Mouse (Mus musculus): ENCODE measurements around the gene Gm9844.

Gene Gm9844

DNA sequence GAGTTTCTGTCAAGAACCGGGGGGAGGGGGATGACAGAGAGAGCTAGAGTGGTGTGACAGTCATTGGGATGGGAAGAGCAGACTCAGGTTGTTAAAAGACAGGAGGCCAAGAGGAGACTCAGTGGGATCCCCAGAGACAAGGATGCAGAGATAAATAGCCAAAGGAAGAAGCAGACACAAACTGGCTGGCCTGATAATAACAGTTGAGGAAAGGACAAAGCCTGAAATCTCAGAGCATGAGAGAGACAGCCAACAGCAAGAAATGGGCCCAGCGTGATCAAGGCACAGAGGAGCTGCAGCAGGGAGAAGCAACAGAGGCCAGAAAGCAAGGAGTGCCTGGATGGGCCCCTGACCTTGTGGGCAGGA is 40.2 kb downstream of the Gm9844 start:
- DNase-seq, result no peak

DNA sequence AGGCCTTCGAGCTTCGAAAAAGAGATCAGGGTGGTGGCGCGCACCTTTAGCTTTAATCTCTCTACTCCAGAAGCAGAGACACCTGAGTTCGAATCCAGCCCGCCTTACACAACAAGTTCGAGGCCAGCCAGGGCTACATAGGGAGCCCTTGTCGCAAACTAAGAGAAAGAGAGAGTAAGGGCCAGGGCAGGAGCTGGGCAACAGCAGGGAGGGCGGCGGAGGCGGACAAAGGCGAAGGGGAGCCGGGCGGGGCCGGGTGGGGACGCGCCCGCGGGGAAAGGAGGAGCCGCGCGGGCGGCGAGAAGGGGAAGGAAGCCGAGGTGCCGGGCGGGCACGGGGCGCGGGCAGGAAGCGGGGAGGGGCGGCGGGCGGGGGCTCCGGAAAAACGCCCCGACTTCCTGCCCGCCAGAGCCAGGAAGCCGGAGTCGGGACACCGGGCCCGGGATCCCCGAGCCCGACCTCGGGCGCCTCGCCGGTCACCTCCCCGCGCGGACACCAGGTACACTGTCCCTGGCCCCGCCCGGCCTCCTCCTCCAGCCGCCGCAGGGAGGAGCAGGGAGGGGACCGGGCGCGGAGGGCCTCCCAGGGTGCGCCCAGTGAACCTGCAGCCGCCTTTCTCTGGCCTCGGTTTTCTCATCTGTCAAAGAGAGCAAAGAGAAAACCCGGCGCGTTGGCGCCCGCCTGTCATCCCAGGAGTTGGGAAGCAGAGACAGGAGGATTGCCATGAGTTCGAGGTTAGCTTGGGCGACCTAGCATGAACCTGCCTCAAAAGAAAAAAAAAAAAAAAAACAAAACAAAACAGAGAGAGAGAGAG is 40.8 kb downstream of the Gm9844 start, which contains the start of gene Arhgef1:
TSS of gene Arhgef1 (plus strand) at position 283 of the 814 bp plus-strand sequence.
- peak; percentile 72 to 76 for DNase-seq

DNA sequence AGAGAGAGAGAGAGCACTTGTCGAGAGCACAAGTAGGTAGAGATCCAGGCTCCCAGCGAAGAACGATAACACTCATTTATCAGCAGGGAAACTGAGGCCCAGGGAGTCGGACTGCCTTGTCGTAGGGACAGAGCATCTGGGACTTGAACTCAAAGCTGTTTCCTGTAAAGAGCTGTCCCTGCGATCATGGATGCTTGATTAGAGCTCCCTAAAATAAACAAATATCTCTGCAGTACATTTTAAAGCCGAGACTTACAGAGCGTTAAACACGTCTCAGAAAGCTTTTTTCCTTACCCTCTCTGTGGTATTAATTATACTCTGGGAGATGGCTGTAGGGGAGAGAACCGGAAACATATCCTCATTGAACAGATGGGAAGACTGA is 41.4 kb downstream of the Gm9844 start:
- DNase-seq, result peak in 1 of 2 experiments; percentile 46

DNA sequence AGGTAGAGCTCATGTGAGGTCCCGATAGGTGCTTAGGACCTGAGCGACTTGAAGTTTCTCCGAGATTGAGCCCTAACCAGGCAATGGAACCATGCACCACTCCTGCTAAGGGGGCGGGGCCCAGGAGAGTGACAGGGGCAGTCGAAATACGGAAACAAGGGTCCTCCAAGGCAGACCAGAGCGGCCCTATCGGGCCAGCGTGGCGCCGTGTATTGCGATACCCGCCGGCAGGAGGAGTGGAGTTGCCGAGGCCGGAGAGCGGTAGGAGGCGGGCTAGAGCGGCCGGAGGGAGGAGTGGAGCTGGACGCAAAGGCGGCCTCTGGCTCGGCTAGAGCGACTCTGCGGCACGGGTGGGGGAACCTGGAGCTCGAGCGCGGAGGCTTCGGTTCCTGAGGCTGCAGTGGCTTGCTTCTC is 42.1 kb downstream of the Gm9844 start:
- DNase-seq, result peak; percentile 96 to 97

DNA sequence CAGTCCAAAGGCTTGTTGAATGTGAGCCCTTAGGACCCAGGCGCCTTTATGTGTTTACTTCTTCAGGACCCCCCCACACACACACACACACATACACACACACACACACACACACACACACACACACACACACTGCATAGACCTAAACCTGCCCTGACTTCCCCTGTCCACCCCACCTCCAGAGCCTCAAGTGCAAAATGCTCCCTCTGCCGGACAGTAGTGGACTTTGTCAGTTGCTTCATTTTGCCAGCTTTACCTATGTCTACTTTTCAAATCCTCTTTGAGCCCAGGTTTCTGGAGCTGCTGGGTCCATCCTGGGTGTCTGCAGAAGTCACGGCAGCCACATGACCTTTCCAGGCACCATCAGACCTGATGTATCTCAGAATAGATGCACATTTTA is 42.9 kb downstream of the Gm9844 start:
- DNase-seq, result peak; percentile 83 to 84

DNA sequence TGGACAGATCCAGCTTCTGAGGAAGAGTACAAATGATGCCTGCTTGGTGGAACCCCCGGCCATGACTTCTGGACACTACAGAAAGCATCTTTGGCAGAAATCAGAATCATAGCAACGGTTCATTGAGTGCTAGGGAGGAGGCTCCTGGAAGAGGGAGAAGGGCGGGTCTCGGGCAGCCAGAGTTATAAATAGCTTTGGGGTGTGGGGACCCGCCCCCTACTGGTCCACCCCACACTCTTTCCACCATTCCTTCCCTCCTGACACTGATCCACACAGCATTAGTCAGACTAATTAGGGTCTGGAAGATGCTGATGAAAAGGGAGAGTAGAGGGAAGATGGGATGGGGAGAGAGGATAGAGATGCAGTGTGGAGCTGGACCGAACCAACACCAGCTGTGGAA is 44.5 kb downstream of the Gm9844 start:
- DNase-seq, result no peak

DNA sequence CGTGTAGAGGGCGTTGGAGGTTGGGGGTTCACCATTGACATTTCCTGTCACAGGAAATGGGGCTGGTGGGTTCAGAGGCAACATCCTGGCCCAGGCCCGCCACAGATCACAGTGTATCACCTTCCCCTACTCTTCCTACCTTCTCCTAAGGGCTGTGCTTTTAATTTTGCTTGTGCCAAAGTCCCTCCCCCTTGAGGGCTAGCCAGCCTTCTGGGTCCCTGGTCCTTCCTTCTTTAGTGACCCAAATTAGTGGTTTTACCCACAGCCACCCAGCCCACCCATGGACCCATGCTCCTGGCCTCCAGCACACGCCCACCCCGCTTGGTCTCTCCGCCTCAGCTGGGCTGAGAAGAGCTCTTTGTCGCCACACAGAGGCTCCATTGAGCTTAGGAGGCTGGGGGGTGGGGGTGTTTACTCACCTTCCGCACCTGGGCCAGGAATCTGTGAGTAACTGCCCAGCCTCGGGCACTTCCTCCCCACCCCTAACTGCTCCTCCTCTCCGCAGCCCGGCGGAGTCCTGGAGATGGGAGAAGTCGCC is 45.3 kb downstream of the Gm9844 start:
- peak; percentile 68 to 72 for DNase-seq
